Mouse (Mus musculus) brain, embryonic 14.5 days (tissue): Measurements from ENCODE around the gene Apln.

Source experiments
- CTCF ChIP-seq: fragments of 200-500 bp; IDR thresholded peaks from 2 replicates; pipeline ENCODE4 v1.5.1; 2012; ENCODE audit warnings: inconsistent platforms, mild to moderate bottlenecking, moderate library complexity, borderline replicate concordance; ENCODE audit not compliant: insufficient read depth, insufficient read length; ENCODE audit errors: extremely low read depth
- POLR2A ChIP-seq: fragments of 200-500 bp; IDR thresholded peaks from 2 replicates; pipeline ENCODE4 v1.6.1; 2012; ENCODE audit warnings: mild to moderate bottlenecking, inconsistent platforms, borderline replicate concordance; ENCODE audit not compliant: poor library complexity, insufficient read depth, insufficient read length, severe bottlenecking; ENCODE audit errors: extremely low read depth

- no peak for TF ChIP-seq CTCF
- no peak for TF ChIP-seq POLR2A
Measured at GRCm38 (mm10) chrX:47998412-47998811, 36.2 kb downstream of the Apln start.
